Mouse (Mus musculus): Measurements from ENCODE around the gene Galnt2. TPM values are rescaled to one million over a fixed set of nuclear protein-coding genes. Genes with fewer than 3 reads are reported as not detected.

The Galnt2 gene
- total and polyA plus RNA-seq, 3 experiments: 11.4 to 64.0 (median 46.9) TPM

GRCm38 (mm10) chr8:124272792-124273191 is 41.6 kb downstream of the Galnt2 start:
- DNase-seq: no peak

- DNase-seq: no peak
These were observed 42.5 kb downstream of the Galnt2 start for GRCm38 (mm10) chr8:124273606-124274218.

- DNase-seq: no peak
These were observed 43.4 kb downstream of the Galnt2 start for GRCm38 (mm10) chr8:124274441-124275120.

- DNase-seq: peak; percentile 66
These were observed 44.3 kb downstream of the Galnt2 start for GRCm38 (mm10) chr8:124275377-124276071.

GRCm38 (mm10) chr8:124277951-124278910 is 47.0 kb downstream of the Galnt2 start:
- DNase-seq: peak; percentile 81

- DNase-seq: no peak
These were observed 47.9 kb downstream of the Galnt2 start for GRCm38 (mm10) chr8:124278956-124279689.

- no peak for DNase-seq
These were observed 48.4 kb downstream of the Galnt2 start for GRCm38 (mm10) chr8:124279690-124279985.

GRCm38 (mm10) chr8:124281700-124282541 is 50.7 kb downstream of the Galnt2 start:
- DNase-seq: no peak

- DNase-seq: no peak
These were observed 51.9 kb downstream of the Galnt2 start for GRCm38 (mm10) chr8:124282878-124283630.

GRCm38 (mm10) chr8:124283644-124284332 is 52.6 kb downstream of the Galnt2 start:
- no peak for DNase-seq

GRCm38 (mm10) chr8:124284333-124284711 is 53.1 kb downstream of the Galnt2 start:
- no peak for DNase-seq

- peak; percentile 45 for DNase-seq
These were observed 53.9 kb downstream of the Galnt2 start for GRCm38 (mm10) chr8:124284984-124285576.

GRCm38 (mm10) chr8:124286461-124287124 is 55.4 kb downstream of the Galnt2 start:
- no peak for DNase-seq

GRCm38 (mm10) chr8:124288215-124288864 is 57.1 kb downstream of the Galnt2 start:
- no peak for DNase-seq

- DNase-seq: no peak
These were observed 58.4 kb downstream of the Galnt2 start for GRCm38 (mm10) chr8:124289481-124290050.

- DNase-seq: no peak
These were observed 59.9 kb downstream of the Galnt2 start for GRCm38 (mm10) chr8:124290911-124291691.

All from adrenal gland, adult 2 months (tissue).